Mouse (Mus musculus): ENCODE results near the gene Sgpp1. TPM values are rescaled to one million over a fixed set of nuclear protein-coding genes. Genes with fewer than 3 reads are reported as not detected.

Sgpp1 gene
- polyA plus RNA-seq, 1 experiment: 9.6 TPM

DNA sequence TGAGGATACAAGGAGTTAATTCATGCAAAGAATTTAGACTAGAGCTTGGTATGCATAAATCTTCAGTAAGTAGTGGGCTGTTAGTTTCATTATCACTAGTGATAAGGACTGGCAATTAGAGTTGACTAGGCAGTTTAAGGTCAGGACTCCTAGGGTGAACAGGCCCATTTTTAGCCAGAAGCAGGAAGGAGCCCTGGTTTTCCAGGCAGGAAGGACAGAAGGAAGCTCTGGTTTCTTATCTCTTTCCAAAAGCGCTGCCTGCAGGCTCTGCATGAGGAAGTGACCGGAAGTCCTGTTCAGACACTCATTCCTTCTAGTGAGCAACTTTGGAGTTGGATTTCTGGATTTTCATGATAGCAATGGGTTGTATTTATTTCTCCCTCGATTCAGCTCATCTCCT, 30.2 kb upstream of the Sgpp1 start:
- TF ChIP-seq CTCF (IDR thresholded peaks at IDR 0.05; ENCODE audit: control insufficient read depth, insufficient read depth, low read length) (no peak), POLR2A (IDR thresholded peaks at IDR 0.05; ENCODE audit: borderline replicate concordance, control insufficient read depth, low read depth, low read length) (no peak)

DNA sequence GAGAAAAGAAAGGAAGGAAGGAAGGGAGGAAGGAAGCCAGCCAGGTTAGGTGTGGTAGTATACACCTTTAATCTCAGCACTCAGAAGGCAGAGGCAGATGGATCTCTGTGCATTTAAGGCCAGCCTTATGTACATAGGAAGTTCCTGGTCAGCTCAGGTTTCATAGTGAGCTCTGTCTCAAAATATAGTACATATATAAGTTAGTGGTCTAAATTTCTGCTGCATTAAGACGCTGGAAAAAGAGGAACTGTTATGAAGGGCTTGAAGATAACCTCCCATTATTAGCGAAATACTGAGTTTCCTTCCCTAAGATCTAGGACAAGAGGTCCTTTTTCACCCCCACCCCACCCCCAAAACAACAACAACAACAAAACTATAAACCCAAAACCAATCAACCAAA, 20.9 kb upstream of the Sgpp1 start:
- Histone ChIP-seq H3K27ac (ENCODE audit: control insufficient read depth, insufficient read depth, low read depth, low read length, poor library complexity) (no peak overlapping the region), H3K4me3 (replicated peaks; ENCODE audit: control insufficient read depth, low read depth, low read length) (no peak overlapping the region), H3K4me1 (ENCODE audit: control insufficient read depth, insufficient read depth, low read length) (peaks cover 2% of the 10 kb centered on the region; the same call in 1 of the 2 replicates)
- WGBS: 8% methylated on average over 2 of the region's 2 CpGs
- no peak for TF ChIP-seq POLR2A (IDR thresholded peaks at IDR 0.05; ENCODE audit: borderline replicate concordance, control insufficient read depth, low read depth, low read length)
- no peak for TF ChIP-seq CTCF (IDR thresholded peaks at IDR 0.05; ENCODE audit: control insufficient read depth, insufficient read depth, low read length)

More for the DNA sequence above, 30.2 kb upstream of the Sgpp1 start:
- no peaks in the 10 kb centered on the region; the same call in 1 of the 2 replicates for H3K4me1 ChIP-seq (ENCODE audit: control insufficient read depth, insufficient read depth, low read length)
- H3K27ac ChIP-seq (ENCODE audit: control insufficient read depth, insufficient read depth, low read depth, low read length, poor library complexity): no peak overlapping the region
- WGBS: 14% methylated on average over 3 of the region's 3 CpGs
- no peak overlapping the region for H3K4me3 ChIP-seq (replicated peaks; ENCODE audit: control insufficient read depth, low read depth, low read length)

DNA sequence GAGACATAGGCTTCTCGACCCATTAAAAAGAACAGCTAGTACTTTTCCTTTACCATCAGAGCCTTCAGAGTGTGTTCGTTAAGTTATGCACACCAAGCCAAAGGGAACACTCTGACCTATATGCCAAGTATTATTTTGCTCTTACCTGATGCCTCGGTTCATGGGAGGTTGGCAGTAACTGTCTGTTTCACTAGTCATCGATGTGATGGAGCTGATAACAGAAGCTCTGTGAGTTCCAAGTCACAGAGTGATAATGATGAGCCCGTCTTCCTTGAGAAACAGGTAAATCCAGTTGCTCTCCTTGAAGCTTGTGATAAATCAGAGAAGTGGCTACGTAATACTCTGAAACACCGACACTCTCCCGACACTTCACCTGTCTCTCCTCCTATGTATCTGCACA, 18.2 kb upstream of the Sgpp1 start:
- peaks cover 2% of the 10 kb centered on the region; the same call in 1 of the 2 replicates for H3K4me1 ChIP-seq (ENCODE audit: control insufficient read depth, insufficient read depth, low read length)
- H3K27ac ChIP-seq (ENCODE audit: control insufficient read depth, insufficient read depth, low read depth, low read length, poor library complexity): no peak overlapping the region
- TF ChIP-seq CTCF (IDR thresholded peaks at IDR 0.05; ENCODE audit: control insufficient read depth, insufficient read depth, low read length) (no peak), POLR2A (IDR thresholded peaks at IDR 0.05; ENCODE audit: borderline replicate concordance, control insufficient read depth, low read depth, low read length) (no peak)
- 81% methylated on average over 8 of the region's 8 CpGs for WGBS
- no peak overlapping the region for H3K4me3 ChIP-seq (replicated peaks; ENCODE audit: control insufficient read depth, low read depth, low read length)

DNA sequence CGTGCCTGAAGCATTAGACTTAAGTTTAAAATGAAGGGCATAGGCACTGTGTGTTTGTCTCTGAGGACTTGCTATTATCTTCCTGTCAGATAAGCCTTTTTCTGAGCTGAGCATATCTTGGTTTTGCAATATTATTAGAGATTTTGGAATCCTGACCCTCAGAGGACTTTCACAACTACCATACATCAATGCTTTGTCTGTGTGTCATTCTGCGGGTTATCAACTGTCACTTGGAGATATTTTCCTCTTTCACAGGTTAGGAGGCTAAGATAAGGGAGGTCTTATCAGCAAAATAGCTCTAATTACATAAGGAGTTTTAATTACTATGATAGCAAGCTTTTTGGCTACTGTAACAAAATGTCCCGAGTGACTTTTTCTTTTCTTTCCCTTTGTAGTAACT, 16.5 kb upstream of the Sgpp1 start:
- 50% methylated on average over 3 of the region's 3 CpGs for WGBS
- TF ChIP-seq POLR2A (IDR thresholded peaks at IDR 0.05; ENCODE audit: borderline replicate concordance, control insufficient read depth, low read depth, low read length) (no peak), CTCF (IDR thresholded peaks at IDR 0.05; ENCODE audit: control insufficient read depth, insufficient read depth, low read length) (no peak)
- no peak overlapping the region for H3K27ac ChIP-seq (ENCODE audit: control insufficient read depth, insufficient read depth, low read depth, low read length, poor library complexity)
- no peak overlapping the region for H3K4me3 ChIP-seq (replicated peaks; ENCODE audit: control insufficient read depth, low read depth, low read length)
- peaks cover 2% of the 10 kb centered on the region; the same call in 1 of the 2 replicates for H3K4me1 ChIP-seq (ENCODE audit: control insufficient read depth, insufficient read depth, low read length)

DNA sequence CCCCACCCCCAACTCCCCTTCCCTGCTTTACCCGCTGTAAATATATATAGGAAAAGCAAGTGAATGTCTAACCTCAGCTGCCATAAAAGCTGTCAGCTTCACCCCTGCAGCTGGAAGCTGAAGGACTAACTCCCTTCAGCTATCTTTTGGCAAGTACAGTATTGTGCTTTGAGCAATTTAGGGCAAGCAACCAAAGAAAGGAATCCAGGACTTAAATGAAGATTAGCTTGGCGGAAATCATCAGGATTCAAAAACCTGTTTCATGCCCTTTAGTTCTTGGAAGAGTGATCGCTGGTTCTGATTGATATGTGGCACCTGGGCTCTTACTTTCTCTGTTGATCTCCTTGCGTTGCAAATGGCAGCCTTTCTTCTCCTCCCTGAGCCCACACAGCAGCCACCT, 13.0 kb upstream of the Sgpp1 start:
- 88% methylated on average over 4 of the region's 4 CpGs for WGBS
- TF ChIP-seq CTCF (IDR thresholded peaks at IDR 0.05; ENCODE audit: control insufficient read depth, insufficient read depth, low read length) (no peak), POLR2A (IDR thresholded peaks at IDR 0.05; ENCODE audit: borderline replicate concordance, control insufficient read depth, low read depth, low read length) (no peak)
- H3K4me1 ChIP-seq (ENCODE audit: control insufficient read depth, insufficient read depth, low read length): no peaks in the 10 kb centered on the region; the same call in 1 of the 2 replicates

DNA sequence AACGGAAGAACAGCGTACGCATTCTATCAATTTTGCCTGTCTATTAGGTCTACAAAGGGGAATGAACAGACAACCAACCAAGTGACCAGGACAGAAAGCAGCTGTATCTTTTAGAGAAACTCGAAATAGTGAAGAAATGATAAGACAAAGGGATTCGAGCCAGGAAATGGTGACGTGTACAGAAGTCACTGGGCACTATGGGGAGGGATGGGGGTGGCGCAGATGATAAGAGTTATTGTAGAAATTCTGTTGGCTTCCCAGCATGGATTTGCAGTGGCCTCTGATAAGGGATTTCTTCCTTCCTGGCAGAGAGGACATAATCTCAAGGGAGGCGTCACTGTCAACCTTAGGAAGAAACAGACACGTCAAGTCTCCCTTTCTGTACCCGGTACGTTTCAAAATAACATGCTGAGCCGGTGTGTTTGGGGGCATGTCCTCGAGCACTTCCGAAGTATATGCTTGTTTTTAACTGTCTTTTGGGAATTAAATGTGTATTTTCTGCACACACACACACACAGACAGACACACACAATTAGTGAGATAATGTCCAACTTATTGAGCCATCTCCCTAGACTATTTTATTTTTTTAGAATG, 10.3 kb upstream of the Sgpp1 start:
- WGBS: 64% methylated on average over 14 of the region's 14 CpGs
- Histone ChIP-seq H3K4me3 (replicated peaks; ENCODE audit: control insufficient read depth, low read depth, low read length) (no peak overlapping the region), H3K27ac (ENCODE audit: control insufficient read depth, insufficient read depth, low read depth, low read length, poor library complexity) (no peak overlapping the region), H3K4me1 (ENCODE audit: control insufficient read depth, insufficient read depth, low read length) (no peaks in the 10 kb centered on the region; the same call in 1 of the 2 replicates)
- TF ChIP-seq POLR2A (IDR thresholded peaks at IDR 0.05; ENCODE audit: borderline replicate concordance, control insufficient read depth, low read depth, low read length): no peak
- no peak for TF ChIP-seq CTCF (IDR thresholded peaks at IDR 0.05; ENCODE audit: control insufficient read depth, insufficient read depth, low read length)

More for the DNA sequence above, 13.0 kb upstream of the Sgpp1 start:
- Histone ChIP-seq H3K27ac (ENCODE audit: control insufficient read depth, insufficient read depth, low read depth, low read length, poor library complexity) (no peak overlapping the region), H3K4me3 (replicated peaks; ENCODE audit: control insufficient read depth, low read depth, low read length) (no peak overlapping the region)

DNA sequence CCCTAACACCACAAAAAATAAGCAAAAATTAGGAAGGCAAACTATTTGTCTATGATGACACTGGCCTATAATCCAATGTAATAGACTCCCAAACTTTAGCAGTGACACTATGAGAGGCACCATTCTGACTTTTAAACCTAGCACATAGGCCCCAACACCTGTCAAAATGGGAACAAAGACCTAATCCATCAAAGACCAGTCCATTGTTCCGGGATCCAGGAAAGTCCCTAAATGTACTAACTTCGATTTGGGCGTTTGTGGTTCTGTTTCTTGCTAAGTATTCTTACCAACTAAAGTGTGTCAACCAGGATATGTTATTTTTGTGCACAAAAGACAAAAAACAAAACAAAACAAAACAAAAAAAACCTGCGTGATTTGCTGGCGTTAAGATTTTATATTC, 6.6 kb upstream of the Sgpp1 start:
- 82% methylated on average over 5 of the region's 5 CpGs for WGBS
- H3K4me1 ChIP-seq (ENCODE audit: control insufficient read depth, insufficient read depth, low read length): no peaks in the 10 kb centered on the region; the same call in 1 of the 2 replicates
- no peak overlapping the region for H3K27ac ChIP-seq (ENCODE audit: control insufficient read depth, insufficient read depth, low read depth, low read length, poor library complexity)
- TF ChIP-seq CTCF (IDR thresholded peaks at IDR 0.05; ENCODE audit: control insufficient read depth, insufficient read depth, low read length) (no peak), POLR2A (IDR thresholded peaks at IDR 0.05; ENCODE audit: borderline replicate concordance, control insufficient read depth, low read depth, low read length) (no peak)
- H3K4me3 ChIP-seq (replicated peaks; ENCODE audit: control insufficient read depth, low read depth, low read length): no peak overlapping the region

DNA sequence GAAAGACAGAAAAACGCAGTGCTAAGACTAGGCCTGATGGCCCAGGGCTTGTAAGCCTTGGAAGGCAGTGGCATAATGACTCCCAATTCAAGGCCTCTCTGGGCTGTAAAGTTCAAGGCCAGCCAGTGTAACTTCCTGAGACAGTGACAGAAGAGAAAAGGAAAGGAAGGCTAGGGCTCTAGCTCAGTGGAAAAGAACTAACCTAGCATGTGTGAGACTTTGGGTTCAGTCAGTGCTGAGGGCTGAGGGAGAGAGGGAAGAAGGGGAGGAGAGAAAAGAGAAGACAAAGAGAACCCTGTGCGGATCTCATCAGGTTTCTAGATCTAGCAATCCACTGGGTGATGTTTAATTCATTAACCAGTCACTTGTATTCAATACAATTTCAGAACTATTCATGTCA, 5.7 kb upstream of the Sgpp1 start:
- Histone ChIP-seq H3K4me3 (replicated peaks; ENCODE audit: control insufficient read depth, low read depth, low read length) (no peak overlapping the region), H3K4me1 (ENCODE audit: control insufficient read depth, insufficient read depth, low read length) (no peaks in the 10 kb centered on the region; the same call in 1 of the 2 replicates), H3K27ac (ENCODE audit: control insufficient read depth, insufficient read depth, low read depth, low read length, poor library complexity) (no peak overlapping the region)
- TF ChIP-seq CTCF (IDR thresholded peaks at IDR 0.05; ENCODE audit: control insufficient read depth, insufficient read depth, low read length) (no peak), POLR2A (IDR thresholded peaks at IDR 0.05; ENCODE audit: borderline replicate concordance, control insufficient read depth, low read depth, low read length) (no peak)
- WGBS: 82% methylated on average over 2 of the region's 2 CpGs
